Mouse (Mus musculus) 416B (cell line): ENCODE data around the gene Dlgap1.

ENCODE experiments used
- DNase-seq: peaks from one replicate; pipeline ENCODE4 v3.0.0; 2011; ENCODE audit warnings: low read depth

The Dlgap1 gene

DNA sequence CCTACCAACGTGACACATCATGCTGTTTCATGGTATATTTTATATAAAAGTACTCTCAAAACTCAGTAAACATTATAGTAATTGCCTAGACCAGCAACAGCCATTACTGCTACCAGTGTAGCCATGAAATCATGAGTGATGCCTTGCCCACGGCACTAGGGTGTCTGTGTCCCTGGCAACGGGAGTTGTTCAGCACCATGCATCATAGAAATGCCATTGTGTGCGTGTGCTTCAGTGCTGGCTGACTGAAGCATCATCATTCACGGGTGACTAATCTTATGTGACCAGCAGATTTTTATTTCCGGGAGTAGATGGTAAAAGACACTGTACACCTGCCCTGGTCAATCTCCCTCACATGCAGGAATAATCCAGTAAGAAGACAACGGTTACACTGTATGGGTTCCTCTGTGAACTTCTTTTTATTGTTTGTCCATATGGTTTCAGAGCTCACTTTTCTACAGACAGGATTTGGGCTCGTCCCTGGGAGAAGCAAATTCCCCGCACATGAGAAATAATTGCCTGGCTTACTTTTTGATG is 203.7 kb downstream of the Dlgap1 start:
- DNase-seq, result no peak

DNA sequence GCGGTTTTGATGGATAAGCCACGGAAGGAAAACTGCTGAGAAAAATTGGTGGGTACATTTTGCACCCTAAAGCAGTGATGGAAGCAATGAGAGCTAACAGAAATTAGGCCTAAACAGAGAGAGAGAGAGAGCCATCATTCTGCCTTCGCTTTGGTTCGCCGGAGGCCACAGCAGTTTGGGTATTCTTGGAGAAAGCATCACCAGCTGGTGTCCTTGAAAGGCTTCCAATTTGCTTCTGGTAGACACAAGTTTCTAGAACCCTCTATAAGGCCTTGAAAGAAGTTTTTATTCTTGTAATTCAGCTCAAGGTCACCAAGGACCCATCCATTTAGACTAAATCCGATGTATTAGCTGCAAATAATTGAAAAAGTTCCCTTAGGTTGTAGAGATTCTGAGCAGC is 205.0 kb downstream of the Dlgap1 start:
- no peak for DNase-seq

DNA sequence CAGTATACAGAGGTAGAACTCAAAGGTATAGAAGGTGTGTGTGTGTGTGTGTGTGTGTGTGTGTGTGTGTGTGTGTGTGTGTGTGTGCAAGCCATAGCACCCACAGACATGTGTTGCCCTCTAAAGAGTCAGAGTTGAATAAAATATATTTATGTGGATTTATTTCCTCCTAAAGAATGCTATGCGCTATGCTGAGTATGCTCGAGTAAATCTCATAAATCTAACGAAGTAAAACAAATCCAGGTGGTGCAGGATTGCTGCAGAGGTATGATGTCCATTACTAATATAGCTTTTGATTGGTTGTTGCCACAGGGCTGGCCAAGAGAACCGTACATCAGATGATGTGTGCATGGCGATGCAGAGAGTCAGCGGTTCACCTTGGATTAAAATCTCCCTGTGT is 222.4 kb downstream of the Dlgap1 start:
- no peak for DNase-seq

DNA sequence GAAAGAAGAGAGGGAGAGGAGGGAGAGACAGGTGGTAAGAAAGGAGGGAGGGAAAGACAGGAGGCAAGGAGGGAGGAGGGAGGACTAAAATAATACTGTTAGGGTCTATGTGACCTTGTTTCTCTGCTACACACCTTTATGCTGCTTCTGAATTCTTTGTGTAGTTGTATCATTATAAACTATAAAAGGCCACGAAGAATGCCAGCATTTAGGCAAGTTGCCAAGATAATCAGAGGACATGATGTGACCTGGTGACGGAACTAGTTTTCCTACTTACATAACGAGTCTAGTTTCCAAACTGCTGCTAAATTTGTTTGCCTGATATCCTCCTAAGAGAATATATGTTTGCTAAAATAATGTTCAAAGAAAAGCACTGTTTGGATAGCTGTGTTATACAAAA is 254.0 kb downstream of the Dlgap1 start:
- no peak for DNase-seq

DNA sequence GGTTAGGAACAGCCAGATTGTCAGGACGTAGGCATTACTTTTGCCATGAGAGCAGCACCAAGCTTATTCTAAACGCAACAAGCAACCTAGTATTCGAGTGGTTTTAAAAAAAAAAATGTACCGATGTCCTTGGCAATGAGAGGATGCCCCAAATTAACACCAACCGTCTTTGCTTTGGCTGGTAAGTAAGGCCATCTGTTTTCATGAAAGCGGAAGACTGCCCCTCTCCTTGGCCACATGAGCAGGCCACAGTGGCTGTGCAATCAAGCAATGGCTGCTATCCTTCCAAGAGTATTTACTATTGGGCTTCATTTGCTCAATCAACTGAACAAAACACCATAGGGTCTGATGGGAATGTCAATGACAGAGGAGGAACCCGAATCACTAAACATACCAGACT is 278.5 kb downstream of the Dlgap1 start:
- DNase-seq, result no peak

DNA sequence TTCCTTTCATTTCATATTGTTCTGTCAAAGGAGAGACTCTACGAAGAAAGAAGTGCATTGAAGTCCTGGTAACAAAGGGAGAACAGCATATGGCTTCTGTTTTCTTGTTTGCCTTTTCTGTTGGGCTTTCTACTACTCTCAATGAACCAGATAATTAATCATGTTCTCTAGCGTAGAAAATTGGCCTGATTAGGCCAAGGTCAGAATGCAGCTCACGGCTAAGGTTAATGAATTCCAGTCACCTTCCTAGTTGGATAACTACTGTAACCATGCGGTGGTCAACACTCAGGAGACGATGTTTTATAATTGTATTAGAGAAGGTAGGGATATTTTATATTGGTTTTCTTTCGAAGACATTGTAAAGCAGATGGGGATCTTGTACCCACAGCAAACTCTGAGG is 279.4 kb downstream of the Dlgap1 start:
- no peak for DNase-seq

DNA sequence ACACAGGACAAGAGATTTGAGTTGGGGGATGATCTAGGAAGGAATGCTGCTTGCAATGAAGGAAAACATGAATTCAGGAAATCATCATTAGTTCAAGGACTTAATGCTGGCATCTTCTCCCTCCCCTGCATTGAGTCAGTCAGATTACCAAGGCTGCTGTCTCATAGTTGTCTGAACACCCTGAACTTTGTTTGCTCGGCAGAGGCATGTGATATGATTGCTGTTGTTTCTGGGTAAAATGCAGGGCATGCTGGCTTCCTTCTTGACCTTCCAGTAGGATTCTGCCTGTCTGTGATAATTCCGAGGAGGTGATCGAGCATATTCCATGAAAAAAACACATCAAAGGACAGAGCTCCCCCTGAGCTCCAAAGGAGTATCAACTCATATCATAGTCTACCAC is 283.6 kb downstream of the Dlgap1 start:
- no peak for DNase-seq

DNA sequence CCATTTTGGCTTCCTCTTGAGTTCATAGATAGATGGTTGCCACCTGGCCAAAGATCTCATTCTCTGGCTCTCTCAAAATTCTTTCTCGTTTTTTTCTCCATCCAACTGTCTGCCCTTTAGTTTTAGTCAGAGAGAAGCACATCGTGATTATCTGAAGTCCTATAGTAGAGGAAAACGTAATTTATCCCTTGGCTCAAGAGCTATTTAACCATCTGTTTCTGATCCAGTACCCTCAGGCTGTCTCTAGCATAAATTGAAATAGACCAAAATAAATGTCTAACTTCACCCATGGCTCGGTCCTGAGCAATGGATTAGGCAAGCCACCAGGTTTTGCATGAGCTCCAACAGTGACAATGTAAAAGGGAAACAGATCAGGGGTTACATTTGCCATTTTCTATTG is 287.5 kb downstream of the Dlgap1 start:
- DNase-seq, result no peak

DNA sequence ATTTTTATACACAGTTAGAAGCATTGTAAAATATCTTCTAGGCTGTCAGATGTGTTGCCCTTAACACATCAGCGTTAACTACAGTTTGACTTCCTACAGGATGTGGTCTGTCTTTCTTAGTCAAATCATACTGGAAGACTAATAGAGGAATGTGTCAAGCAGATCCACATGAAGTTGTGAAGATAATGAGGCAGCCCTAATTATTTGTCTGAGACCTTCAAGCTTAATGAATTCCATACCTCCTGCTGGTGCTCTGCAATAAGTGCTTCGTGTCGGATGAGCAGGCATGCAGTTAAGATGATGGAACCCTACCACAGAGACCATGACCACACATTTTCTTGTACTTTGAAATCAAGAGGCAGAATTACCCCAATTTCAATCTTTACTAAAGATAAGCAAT is 294.3 kb downstream of the Dlgap1 start:
- no peak for DNase-seq

DNA sequence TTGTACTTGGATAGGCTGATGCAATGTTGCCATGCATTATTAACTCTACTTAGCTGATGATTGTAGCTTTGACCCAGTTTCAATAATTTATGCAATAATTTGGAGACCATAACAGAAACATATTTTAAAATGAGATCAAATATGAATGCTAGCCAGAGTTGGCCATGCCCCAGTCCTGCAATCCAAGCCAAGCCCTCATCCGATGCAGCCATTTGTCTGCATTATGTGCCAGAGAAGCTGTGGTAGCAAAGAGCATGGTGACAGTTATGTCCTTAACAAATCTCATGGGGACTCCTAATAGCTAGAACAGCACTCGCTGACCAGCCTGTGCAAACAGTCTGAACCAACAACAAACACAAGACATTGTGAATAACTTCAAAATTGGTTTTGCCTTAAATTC is 303.3 kb downstream of the Dlgap1 start:
- no peak for DNase-seq

DNA sequence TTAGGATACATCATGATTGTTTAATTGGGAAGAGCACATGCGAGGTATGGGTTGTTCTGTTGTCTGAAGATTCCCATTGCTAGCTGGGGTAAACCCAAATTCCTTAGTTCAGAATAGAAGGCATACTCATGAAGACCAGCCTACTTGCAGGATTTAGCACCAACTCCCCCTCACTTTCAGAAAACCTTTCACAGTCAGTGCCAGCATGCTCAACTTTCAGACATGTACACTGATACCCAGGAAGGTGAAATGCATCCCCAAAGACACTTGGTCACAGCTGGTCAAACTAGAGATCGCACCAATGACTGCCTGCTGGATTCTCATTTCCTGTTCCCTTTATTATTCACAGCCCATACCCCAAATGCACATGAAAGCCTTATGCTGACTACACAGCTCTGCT is 318.8 kb downstream of the Dlgap1 start:
- no peak for DNase-seq

DNA sequence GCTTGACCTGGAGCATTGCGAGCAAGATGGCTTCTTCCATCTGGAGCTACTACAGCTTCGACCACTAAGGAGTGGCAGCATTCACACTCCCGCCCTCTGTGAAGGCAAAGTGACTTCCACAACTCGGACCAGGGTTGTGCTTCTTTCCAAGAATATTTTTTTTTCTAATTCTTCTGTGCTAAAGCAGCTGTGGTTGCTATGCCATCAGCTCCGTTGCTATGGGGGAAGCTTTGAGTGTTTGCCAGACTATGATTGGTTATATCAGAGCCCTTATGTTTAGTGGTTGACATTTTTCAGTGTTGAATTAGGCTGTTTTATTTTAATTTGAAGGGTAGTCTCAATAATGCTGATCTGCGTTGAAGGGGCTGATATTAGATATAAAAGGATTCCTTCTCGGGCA is 325.2 kb downstream of the Dlgap1 start:
- no peak for DNase-seq

DNA sequence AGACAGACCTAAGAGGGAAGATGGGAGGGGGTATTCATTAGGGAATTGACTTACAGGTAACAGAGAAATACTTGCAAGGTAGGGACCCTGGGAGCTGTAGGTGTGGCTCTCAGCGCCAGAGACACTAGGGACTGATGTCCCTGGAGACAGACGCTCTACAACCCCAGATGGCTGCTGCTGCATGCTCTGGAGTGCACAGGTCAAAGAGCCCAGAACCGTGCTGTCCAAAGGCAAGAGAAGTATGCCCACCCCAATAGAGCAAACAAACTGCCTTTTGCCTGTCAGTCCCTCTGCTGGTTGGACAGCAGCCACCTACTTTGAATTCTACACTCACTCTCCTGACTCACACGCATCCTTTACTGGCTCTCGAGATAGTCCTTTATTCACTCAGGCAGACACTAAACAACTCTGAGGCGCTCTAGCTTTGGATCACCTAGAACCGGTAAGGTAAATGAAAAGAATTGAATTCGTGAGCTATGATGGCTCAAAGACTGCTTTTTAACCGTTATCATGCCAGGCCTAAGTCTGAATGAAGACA is 333.1 kb downstream of the Dlgap1 start:
- DNase-seq, result no peak

DNA sequence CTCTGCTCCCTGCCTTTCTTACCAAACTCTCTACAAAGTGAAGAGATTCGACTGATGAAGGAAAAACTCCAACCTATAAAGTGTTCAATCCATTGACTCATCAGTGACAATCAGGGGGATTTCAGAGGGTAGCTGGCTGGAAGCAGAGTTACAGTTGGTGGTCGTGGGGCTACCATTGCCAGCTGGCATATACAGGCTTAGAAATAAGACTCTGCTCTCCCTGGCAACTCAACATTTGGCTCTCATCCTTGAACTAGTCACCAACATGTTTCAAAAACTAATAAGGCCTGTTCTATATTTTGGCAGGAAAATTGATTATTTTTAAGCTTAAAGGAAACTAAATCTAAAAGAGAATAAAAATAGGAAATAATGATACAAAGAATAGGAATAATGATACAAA is 333.8 kb downstream of the Dlgap1 start:
- no peak for DNase-seq

DNA sequence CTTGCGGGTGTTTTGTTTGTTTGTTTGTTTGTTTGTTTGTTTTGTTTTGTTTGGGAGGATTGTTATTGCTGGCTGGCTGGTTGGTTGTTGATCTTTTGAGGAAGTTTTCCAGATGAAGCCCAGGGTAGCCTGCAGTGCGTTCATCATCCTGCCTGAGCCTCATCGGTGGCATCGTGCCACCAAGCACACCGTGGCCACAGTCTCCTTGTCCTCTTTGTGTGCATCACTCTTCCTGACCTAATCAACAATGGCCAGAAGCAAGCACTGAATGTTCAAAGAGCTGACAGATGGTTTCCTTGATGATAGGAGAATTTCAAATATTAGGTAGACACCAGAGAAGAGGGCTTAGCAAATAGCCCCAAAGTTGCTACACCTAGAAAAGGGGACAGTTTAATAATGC is 336.1 kb downstream of the Dlgap1 start:
- DNase-seq, result no peak

DNA sequence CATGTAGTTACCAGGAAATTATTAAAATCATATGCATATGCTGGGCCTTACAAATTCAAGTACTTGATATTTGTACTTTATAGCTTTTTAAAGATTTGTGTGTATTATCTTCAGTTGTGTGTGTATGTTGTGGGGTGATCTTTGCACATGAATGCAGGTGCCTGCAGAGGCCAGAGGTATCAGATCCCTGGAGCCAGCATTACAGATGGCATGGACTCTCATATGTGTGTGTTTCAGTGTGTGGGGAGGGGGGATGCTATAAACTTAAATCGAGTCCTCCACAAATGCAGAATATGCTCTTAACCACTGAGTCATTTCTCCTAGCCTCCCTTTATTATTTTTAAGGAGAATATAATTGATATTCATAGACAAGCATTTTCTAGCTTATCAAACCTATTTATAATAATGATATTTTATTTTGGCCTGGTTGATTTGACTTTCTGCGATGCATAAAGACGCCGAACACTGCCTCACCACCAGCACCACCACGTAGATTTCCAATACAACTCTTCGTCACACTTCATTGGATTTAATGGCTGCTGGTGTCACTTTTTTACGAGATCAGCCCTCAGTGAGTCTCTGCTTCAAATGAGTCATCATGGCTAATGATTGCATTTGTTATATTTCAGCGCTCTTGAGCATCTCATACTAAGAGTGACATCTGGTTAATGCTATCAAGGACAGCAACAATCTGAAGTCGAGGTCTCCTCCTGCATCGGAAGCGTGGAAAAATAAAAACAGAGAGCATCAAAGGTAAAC is 338.7 kb downstream of the Dlgap1 start:
- DNase-seq, result no peak

DNA sequence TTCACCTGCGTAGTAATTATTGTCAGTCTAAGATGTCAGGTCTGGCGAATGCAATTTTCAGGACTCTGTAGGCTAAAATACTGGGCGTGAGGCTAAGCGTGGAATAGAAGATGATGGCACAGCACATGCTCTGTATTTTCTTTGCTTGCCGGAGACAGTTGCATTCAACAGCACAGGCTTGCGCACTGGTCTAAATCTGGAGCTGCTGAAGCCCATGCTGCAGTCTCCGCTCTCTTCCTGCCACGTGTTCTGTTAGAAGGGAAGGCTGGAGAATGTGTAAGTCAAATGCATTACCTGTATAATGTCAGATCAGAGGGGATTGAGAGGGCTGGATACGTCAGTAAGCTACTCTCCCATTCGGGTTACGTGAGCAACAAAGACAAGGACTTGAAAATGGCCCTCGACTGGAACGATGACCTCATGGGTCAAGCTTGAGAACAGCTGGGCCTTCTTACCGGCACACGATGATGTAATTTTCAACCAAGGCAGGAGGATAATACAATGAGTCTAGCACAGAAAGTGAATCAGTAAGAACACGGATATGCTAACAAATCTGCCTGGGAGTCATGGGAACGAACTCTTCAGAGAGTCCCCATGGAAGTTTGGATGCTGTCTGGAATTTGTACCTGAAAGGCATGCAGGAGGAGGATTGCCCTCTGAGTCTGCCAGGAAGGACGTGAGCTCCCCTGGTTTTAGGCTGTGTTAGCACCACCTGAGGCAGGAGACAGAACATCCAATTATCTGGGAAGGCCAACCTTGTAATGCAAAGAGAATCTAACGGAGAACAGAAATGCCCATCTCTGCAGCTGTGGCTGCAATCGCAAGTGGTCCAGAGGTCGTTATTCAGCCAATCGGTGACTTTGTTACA is 339.7 kb downstream of the Dlgap1 start:
- no peak for DNase-seq

DNA sequence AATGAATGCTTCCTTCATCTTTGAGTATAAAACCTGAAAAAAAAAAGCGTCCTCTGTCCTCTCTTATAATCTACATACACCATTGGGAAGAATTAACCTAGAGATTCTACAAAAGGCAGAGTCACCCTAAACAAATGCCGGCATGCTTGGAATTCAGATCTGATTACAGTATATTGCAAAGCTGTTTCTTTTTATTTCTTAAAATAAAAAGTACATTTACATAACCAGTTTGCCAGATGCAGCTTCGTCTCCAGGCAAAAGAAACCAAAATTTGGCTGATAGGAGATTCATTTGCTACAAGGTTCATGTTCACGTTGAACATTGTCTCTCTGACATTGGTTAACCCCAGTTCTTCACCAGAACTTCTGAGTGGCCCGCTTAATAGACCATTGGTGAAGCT is 347.5 kb downstream of the Dlgap1 start:
- no peak for DNase-seq

DNA sequence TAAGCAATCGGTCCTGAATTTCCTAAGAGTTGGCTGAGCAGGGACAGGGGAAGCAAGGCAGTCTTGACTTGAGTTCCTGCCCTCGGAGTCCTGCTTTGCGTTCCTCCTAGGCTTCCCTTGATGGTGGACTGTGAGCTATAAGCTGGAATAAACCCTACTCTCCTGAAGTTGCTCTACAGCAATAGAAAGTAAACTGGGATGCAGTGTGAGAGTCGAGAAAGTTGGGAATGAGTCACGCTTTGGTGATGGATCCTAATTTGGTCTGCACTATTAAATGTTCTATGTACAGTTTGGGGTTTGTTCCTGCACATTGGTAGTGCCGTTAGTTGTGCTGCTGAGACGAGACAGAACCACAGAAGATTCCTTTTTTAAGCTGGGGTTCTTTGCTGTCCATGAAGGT is 348.9 kb downstream of the Dlgap1 start:
- DNase-seq, result no peak

DNA sequence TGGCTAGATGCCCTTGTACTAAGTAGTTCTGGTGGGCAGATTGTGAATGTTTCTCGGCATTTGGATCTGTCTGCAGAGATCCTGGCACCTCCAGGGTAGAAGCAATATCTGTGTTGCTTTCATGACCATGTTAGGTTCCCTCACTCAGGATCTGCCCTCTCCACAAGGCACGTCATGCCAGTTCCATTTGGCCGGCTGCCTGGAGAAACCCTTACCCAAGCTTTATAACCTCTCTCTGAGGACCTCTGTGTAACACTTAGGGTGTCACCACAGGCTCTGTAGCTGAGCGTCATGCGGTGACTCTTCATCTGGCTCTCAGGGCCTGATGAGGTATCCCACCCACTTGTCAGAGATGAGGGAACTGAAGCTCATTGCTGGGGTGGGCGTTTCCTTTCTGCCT is 353.1 kb downstream of the Dlgap1 start:
- DNase-seq, result no peak

DNA sequence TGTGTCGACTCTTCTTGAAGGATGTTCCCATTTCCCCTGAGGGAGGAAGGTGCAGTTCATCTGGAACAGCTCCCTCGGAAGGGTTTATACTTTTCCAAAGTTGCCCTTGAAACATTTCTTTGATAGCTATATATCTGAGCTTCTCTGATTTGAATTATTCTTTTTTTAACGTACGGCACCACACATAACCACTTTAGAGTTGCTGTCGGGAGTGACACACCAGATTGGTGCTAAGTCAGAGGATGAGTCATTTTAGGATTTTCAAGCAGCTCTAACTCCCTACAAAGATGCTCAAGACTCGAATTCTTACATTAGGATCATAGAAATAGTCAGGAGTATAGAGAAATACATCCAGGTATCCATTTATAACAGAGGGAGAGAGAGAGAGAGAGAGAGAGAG is 364.6 kb downstream of the Dlgap1 start:
- no peak for DNase-seq

DNA sequence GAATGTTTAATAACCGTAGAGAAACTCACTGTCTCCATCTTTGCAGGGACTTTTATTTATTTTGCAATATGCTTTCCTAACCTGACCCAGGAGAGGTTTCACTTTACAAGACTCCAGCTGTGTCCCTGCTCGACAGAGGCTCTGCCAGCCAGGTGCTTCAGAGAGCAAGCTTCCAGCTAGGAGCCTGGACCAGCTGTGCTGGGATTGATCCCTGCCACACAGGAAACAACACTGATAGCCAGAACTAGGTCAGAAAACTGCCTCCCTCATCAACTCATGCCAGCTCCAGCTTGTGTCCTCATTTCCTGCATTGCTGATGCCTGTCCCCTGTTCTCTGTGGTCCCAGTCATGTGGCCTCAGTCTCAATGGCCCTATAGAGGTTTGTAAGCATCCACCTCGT is 365.3 kb downstream of the Dlgap1 start:
- DNase-seq, result no peak

DNA sequence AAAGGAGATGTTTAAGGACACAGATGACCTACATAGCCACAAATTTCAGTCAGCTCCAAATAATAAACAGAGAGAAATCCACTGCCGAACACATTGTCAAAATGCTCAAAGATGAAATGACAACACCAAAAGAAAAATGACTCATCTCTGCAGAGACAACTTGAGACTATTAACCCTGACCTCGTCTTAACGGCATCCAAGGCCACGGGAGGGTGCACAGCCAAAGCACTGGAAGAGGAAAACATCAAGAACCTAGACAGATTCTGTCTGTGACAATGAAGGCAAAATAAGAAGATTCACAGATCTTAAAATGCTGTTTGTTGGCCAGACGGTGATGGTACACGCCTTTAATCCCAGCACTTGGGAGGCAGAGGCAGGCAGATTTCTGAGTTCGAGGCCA is 370.9 kb downstream of the Dlgap1 start:
- DNase-seq, result no peak
